Mouse (Mus musculus): ENCODE data around the gene Arhgap19.

Arhgap19 gene

GRCm38 (mm10) chr19:41831718-41832391 lies 30.0 kb upstream of the Arhgap19 start:
- DNase-seq: no peak

- peak; percentile 33 for DNase-seq
These were observed 29.3 kb upstream of the Arhgap19 start for GRCm38 (mm10) chr19:41831101-41831570.

- peak; percentile 56 for DNase-seq
These were observed 28.5 kb upstream of the Arhgap19 start for GRCm38 (mm10) chr19:41830106-41831031.

GRCm38 (mm10) chr19:41829381-41830105 lies 27.7 kb upstream of the Arhgap19 start, which contains the start of gene Frat1:
Frat1 (plus strand) TSS chr19:41829970.
- DNase-seq: peak; percentile 90

GRCm38 (mm10) chr19:41828941-41829340 lies 27.1 kb upstream of the Arhgap19 start:
- DNase-seq: no peak

DNA sequence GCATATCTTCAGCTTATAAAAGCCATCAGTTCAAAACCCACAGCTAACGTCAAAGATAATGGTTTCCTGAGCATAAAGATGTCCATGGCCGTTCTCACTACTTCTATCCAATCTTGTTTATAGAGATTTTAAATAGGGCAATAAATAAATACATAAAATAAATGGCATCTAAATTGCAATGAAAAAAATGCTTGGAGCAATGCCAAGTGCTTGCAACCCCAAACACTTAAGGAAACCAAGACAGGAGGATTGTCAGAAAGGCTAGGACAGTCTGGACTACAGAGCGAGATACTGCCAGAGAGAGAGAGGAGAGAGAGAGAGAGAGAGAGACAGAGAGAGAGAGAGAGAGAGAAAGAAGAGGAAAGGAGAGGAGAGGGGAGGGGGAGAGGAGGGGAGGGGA lies 24.7 kb upstream of the Arhgap19 start:
- no peak for DNase-seq

DNA sequence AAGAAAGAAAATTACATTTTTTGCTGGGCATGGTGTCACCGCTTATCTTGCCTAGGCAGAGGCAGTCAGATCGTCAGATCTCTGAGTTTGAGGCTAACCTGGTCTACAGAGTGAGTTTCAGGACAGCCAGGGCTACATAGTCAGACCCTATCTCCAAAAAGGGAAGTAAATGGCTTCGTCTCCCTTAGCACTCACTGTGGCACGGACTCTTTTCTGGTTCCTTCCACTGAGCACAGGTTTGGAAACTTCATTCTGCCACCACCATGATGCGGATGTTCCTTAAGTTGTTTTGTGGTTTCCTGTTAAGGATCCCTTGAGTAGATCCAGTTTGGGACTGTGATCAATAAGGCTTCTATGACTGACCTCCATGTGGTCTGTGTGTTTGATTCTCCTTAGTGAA lies 23.1 kb upstream of the Arhgap19 start:
- DNase-seq: no peak

- no peak for DNase-seq
These were observed 20.7 kb upstream of the Arhgap19 start for GRCm38 (mm10) chr19:41822589-41822988.

GRCm38 (mm10) chr19:41821436-41821835 lies 19.6 kb upstream of the Arhgap19 start:
- no peak for DNase-seq

- DNase-seq: no peak
These were observed 16.9 kb upstream of the Arhgap19 start for GRCm38 (mm10) chr19:41818749-41819148.

DNA sequence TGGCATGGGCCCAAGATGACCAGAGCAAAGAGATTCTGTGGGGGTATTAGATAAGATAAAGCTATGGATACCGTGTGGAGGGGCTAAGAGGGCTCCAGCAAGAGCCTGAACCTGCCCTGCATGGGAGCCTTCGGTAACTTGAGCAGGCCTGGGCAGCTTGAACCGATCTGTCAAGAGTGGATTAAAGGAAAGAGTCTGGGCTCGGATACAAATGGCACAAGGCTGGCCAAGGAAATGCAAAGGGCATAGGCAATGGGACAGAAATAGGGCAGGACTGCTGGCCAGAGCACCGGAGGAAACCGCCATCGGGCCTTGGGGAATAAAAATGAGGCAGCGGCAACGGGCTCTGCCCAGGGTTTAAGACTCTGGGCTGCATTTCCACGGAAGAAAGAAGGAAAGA lies 15.5 kb upstream of the Arhgap19 start:
- DNase-seq: no peak

- DNase-seq: no peak
These were observed 15.1 kb upstream of the Arhgap19 start for GRCm38 (mm10) chr19:41816915-41817314.

DNA sequence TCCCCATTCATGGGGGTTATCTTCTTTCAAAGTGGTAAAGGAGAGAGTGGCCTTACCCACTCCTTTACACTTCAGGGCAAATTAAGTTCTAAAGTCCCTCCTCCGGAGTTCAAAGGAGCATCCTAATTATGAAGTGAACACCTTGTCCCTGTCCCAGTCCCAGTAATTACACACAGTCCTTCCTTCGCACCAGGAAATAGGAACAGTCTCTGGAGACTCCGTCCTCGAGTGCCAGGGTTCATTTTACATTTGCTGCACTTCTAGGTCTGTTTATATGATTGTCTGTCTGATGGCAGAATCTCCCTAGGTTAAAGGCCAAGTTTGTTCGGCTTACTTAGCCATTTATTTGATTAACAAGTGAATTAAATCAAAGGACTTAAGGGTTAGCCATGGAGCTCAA lies 14.6 kb upstream of the Arhgap19 start:
- DNase-seq: no peak

- DNase-seq: no peak
These were observed 11.5 kb upstream of the Arhgap19 start for GRCm38 (mm10) chr19:41813374-41813773.

DNA sequence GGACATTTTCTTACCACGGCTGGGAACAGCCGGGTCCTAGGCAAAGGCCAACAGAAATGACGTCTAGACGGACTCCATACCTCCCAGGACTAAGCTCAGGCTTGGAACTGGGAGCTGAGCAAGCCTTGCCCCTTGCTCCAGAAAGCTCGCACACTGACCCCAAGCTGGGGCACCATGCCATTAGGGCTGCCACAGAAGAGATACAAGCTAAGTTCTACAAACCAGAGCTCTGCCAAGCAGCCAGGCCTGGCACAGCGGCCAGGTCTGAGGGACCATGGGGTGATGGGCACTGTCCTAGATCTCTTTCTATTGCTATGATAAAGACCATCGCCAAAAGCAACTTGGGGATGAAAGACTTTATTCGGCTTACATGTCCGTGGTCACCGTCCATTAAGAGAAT lies 10.7 kb upstream of the Arhgap19 start:
- DNase-seq: no peak

DNA sequence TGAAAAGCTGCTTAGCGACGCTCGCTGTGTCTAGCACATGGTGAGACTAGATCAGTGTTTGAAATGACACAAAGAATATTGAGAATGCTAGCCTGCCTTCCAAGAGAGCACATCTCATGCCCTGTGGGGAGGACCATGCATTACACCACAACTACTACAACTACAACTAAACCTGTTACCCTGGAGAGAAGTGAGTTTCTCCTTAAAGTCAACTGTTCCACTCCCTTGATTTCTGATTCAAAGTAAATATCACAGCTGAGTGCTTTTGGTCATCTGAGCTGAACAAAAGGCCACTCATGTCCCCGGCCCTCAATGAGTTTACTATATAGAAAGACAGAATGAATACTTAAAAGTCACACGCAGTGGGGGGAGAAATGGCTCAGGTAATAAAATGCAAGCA lies 8.2 kb upstream of the Arhgap19 start:
- no peak for DNase-seq

DNA sequence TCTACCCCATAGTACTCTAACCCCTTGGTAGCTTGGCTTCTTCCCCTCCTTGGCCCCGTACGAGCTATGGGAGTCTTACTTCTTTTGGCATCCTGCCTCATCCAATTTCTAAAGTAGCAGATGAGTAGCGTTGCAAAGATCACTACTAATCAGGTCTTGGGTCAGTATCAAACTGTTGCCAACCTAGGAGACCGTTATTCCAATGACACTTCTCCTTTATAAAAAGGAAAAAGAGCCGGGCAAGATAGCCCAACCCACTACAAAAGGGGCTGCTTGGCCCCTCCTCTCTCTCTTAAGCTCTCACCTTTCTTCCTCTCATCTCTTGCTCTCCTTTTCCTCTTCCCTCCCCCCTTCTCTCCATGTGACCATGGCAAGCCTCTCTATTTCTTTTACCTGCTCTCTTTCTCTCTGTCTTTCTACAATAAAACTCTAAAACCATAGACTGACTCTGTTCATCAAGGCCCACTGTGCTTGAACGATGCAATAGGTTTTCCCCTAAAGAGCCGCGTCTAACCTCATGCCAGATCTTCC lies 6.3 kb upstream of the Arhgap19 start:
- DNase-seq: no peak

GRCm38 (mm10) chr19:41807497-41807896 lies 5.7 kb upstream of the Arhgap19 start:
- no peak for DNase-seq

GRCm38 (mm10) chr19:41805831-41806230 lies 4.0 kb upstream of the Arhgap19 start:
- no peak for DNase-seq

DNA sequence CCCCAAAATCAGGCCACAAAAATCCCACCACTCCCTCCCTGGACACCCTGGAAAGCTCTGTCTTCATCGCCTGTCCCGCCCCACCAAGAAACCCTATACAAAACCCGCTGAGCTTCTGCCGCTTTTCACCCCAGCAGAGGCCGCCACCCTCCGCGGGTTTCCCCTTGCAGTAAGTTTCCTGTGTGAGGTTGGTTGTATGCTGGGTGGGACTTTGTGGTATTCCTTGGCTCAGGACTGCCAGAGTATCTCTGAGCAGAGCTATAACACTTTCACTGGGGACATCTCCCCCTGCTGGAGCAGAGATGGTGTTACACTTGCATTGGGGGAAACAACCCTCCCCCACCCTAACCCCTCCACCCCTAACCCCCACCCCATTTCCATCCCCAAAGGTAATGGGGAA lies 1.5 kb upstream of the Arhgap19 start:
- DNase-seq: no peak

- no peak for DNase-seq
These were observed 683 bp downstream of the Arhgap19 start for GRCm38 (mm10) chr19:41800986-41801741.

DNA sequence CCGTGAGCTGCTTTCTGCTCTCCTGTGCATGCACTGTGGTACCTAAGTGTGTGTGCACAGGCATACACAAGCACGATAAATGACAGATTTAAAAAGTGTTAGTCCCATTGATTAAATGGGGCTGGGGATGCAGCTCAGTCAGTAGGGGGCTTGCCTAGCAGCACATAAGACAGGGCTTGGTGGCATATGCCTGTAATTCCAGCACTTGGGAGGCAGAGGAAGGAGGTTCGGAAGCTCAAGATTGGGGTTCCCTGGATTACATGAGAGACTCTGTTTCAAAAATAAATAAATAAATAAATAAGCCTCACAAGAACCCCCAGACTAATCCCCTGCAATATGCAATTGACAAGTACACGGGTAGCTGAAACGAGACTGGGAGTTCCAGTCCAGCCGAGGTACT lies 1.4 kb downstream of the Arhgap19 start:
- DNase-seq: no peak

Data from right cerebral cortex, postnatal 25 days (tissue).